Mouse (Mus musculus): ENCODE results near the gene Tmem108.

Gene Tmem108

DNA sequence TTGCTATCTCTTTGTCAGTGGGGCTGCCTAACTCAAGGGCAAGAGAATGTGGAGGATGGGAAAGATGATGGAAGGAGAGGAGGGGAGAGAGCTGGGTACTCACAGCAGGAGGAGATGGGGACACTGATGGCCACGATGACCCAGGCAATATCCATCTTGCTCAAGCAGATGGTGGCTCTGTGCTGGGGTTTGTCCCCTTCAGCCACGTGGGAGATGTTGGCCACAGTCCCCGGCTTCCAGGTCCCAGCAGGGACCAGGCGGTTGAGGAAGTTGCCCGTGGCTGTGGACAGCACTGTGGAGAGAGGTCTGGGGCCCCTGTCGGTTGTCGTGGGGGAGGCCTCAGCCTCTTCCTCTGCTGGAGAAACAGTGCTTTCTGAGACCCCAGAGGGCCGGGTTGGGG, 262.9 kb downstream of the Tmem108 start:
- DNase-seq (ENCODE audit: low read depth, low spot score): no peak

DNA sequence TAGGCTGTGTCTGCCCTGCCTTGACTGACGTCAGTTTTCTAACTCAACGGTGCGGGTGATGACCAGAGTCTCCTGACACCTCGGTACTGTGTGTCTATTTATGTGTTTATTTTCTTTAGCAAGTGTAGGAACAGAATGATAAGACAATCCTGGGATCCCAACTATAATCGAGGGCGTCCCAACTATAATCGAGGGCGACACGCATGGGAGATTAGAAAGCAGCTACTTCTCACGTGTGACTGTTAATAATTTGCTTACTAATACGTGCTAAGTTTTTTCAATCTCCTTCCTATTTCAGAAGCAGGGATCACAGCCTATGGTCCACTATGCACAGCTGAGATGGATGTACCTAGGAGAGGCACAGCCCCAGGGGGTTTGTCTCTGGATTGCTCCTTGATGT, 266.2 kb downstream of the Tmem108 start:
- DNase-seq (ENCODE audit: low read depth, low spot score): no peak

DNA sequence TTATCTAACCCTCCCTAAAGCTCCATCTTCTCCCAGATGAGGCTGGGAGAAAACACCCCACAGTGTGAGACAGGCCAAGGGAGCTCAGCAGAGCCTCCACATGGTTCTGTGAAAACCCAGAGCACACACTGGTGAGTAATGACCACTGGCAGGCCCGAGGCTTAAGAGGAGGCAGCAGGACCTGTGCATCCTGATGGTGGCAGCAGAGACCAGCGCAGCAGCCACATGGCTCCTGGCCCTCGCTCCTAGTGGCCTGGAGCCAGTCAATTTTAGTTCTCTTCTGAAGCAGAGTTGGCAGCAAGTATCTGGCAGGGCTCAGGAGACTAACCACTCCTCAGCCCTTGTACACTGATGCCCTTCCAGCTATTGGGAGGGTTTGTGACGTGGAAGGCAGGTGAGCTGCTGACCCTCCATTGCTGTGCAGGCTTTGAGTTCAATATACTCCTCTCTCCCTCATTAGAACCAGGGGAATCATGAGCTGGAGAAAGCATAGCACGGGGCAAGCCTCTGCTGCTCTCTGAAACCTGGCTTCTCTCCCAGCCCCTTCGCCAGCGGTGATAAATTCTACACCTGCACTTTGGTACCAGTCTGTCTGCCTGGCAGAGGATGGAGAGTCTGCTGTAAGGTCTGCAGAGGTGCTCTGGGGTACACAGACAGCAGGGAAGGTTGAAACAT, 267.2 kb downstream of the Tmem108 start:
- peak; percentile 58 for DNase-seq (ENCODE audit: low read depth, low spot score)

DNA sequence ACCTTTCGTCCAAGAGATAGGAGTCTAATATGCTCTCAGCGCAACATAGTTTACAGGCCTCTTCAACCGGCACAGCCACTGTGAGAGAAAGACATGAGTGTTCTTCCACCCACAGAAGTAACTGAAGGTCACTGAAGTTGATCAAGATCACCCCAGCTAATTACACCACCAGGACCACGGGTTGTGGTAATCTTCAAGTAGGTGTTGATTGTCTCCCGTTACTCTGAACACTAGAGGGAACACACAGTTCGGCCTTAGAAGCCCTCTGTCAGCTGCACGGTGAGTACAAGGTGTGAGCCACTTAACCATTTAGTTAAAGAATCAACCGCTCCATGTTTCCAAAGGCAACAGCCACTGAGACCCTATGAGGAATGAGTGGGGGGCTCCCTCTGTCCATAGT, 269.7 kb downstream of the Tmem108 start:
- DNase-seq (ENCODE audit: low read depth, low spot score): no peak

DNA sequence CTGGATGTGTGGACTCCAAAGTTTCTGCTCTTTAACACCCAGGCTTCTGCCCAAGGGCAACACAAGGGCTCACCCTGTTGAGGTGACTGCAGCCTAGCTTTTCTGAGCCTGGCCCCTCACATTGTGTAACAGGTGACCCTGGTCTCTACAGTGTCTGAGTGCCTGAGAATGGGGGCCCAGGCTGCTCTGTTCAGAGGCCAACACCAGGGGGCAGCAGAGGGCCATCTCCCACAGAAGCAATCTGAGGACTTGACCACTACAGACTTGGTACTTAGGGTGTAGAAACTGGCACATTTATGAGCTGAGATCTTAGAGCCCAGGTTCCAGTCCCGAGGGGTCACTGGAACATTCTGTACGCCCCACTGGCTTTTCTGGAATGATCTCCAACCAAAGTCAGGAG, 271.2 kb downstream of the Tmem108 start:
- DNase-seq (ENCODE audit: low read depth, low spot score): no peak

DNA sequence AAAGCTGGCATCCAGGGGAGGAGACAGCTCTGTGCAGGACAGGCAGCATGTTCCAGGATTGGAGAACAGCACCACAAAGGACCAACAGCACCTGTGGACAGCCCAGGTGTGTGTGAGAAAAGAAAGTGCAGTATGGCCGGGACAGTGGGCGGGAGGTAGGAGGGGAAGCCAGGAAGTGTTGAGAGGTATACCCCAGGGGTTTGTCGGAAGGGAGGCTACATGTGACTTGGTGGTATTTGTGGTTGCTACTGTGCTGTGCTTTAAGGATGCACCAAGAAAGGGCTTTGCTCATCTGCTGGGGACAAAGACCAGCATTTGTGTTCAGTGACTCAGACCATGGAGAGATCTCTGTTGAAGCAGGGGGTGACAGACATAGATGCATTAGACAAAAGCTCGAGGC, 271.8 kb downstream of the Tmem108 start:
- no peak for DNase-seq (ENCODE audit: low read depth, low spot score)

DNA sequence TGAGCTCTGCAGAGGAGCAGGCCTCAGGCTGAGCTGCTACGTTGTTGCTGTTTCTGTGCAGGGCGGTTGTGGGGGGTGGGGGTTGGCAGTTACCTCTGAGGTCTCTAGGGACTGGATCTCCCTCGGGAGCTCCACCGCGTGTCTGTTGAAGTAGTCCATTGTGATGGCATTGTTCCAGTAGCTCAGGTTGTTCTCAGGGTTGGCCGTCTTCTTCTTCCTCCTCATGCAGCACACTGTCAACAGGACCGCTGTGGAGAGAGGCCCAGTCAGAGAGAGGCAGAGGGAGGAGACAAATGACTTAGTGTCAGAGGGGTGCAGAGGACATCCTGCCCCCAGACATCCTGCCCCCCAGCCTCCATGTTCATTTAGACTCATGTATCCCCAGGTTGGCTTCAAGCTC, 272.5 kb downstream of the Tmem108 start:
- no peak for DNase-seq (ENCODE audit: low read depth, low spot score)

DNA sequence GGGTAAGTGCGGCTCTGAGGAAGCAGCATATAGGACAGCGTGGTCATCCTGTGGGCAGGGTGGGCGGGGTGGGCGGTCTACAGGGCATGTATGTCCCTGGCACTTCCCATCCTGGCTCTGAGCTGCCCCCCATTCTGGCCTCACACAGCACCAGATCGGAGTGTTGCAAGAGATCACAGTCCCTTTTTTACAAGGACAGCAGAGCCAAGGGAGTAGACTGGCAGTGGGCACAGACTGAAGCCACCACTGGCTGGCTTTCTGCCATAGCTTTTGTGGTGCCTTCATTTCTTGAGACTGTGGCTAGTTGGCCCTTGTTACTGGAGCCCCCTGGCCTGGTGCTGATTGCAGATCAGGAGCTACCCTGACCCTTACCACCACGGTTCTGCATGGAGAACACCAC, 275.4 kb downstream of the Tmem108 start:
- no peak for DNase-seq (ENCODE audit: low read depth, low spot score)

DNA sequence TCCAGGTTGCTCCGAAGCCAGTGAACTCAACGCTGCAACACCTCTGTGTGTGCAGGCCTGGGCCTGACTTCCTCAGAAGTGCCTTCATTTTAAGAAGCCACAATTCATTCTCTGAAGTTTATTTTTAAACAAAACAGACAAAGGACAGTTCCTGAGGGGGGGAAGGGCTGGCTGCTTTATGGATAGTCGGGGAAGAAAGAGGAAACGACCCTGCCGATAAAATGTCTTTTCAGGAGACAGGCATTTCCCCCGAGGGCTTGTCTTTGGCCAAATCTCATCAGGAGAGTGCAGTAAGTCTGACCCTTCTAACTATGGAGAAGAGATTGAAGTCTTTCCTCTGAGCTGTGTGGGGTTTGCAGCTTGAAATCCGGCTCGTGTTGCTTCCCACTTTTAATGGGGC, 276.0 kb downstream of the Tmem108 start:
- DNase-seq (ENCODE audit: low read depth, low spot score): no peak

DNA sequence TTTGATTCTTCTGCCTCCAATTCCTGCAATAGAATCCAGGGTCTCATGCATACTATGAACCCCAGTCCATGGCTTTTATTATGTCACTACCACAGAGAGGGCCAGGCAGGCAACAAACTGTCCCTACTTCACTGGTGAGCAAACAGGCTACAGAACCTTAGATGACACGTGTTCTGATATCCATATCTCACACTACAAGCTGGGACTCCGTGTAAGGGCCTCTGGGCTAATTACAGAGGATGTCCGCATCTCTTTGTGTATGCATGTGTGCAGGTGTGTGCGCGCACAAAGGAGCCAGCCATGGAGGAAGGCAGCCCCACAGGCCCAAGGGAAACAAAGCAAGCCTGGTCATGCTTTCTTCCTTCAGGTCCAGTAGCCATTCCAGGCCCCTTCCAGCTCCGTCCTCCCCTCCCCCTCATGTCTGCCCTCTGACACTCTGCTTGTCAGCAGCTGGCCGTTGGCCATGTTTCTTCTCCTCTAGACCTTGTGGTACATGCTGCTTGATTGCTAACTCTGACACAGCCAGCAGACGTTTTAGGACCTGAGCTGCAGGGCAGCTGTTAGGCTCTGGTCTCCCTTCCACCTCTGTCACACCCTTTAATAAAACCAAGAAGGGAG, 280.9 kb downstream of the Tmem108 start:
- DNase-seq (ENCODE audit: low read depth, low spot score): no peak

DNA sequence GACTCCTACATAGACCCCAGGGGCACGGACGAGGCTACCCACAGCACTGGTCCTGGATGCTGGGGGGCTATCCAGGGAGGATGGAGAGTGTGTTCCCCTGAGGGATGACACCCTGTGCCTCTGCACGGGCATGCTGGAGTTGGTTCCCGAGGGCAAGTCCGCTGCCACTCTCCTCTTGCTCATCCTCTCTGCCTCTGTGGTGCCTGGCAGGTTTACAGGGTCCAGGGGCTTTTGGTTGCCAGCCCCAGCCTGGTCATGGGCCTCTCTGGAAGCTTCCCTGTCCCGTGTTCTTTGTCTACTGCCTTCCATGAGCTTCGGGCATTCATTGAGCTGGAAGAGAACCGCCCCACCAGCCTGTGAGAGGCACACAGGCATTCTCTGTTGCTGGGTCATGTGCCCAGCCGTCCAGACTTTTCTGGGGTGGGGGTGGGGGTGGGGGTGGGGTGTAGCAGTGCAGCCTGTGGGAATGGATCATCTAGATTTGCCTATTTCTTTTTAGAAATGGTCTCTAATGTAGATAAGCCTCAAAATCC, 281.5 kb downstream of the Tmem108 start, which contains the start of gene Bfsp2:
Gene Bfsp2, minus strand, starts transcription at position 377 of the 533 bp plus-strand sequence.
- no peak for DNase-seq (ENCODE audit: low read depth, low spot score)

DNA sequence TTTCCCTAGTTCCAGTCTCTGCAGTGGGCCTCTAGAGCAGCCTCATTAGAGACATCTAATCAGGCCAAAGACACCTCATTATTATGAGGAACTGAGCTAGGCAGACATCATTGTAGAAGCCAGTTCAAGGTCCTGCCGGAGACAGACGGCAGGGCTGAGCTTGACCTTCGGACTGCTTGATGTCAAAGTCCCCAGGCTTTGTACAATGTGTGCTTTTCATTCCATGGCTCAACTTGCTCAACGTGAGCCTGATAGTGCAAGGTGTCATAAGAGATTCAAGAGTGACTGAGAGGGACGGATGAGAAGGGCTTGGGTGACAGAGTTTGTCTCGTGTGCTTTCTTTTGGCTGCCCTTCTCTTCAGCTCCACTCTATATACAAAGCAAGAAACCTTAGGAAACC, 286.2 kb downstream of the Tmem108 start:
- DNase-seq (ENCODE audit: low read depth, low spot score): no peak

DNA sequence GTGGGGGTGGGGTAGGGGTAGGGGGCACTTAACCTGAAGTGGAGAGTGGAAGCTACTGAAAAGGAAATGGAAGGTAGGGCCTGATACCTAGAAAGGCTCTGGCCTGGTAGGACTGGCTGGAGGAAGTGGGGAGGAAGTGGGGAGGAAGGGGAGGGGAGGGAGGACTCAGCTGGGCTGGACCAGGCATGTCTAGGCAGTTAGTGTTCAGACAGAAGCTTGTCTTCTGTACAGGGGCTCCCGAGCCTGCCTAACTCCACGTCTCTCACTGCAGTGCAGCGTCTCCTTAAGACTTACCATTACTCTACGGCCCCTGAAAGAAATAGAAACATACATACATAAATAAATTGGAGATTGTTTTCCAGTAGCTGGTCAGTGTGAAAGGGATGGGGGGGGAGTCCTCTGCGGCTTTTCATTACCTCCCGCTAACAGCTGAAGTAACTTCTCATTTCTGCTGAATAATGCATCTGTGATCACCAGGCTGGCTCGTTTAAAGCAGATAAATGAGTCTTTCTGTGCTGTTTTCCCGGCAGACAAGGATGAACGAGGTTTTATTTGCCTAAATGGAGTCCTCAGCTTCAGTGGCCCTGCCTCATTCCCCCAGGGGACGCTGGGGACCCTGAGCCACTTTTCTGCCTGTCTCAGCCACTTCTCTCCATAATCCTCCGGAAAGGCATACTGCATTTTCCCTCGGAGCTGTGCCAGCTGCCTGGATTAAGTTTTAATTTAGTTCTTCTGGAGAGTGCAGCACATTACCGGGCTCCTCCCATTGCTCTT, 287.5 kb downstream of the Tmem108 start:
- no peak for DNase-seq (ENCODE audit: low read depth, low spot score)

DNA sequence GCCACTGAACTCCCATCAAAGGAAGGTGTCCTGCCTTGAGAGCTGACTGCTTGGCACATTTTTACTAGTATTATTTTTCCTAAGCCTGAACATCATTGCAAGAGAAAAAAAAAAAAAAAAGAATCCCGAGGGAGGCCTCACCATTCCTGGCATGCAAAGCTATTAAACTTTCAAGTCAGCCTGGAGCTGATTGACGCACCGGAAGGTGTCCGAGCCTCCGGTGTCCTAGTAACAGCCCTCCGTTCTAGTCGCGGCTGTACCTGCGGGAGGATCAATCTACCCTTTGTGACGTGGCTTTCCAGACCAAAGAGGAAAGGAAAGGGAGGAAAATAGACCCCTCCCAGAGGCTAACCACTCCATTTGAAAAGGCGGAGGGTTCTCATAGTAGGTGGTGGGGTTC, 289.9 kb downstream of the Tmem108 start:
- DNase-seq (ENCODE audit: low read depth, low spot score): no peak

DNA sequence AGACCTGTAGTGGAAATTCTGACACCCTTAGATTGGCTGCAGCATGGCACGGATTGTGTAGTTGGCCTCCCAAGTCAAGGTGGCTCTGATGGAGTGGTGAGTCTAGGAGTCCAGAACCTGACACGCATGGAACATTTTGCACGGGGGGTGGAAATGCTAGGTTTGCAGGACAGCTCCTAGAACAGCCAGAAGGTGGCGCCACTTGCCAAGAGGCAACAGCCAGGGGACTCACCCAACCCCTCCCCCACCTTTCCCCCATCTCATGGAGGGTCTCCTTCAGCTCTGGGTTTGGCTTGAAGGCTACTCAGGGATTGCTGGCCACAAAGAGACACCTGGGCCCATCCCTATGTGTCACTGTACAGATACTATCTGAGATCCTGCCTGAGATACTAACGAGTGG, 292.1 kb downstream of the Tmem108 start:
- no peak for DNase-seq (ENCODE audit: low read depth, low spot score)

DNA sequence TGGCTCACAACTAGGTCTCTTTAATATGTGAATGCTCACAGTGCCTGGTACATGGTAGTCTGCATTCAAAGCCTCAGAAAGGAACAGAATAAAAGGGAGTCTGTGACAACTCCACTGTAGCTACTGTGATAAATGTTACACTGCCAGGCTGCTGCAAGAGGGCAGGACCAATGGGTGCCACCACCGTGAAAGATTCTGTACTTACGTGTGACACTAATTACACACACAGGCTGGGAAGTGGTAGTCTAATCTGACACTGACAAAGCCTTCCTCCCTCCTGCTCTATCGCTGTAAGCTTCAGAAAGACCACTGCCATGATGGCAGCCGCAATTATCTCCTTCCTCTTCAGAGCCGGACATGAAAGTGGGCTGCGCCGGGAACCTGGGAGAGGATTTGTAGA, 292.7 kb downstream of the Tmem108 start:
- DNase-seq (ENCODE audit: low read depth, low spot score): no peak

DNA sequence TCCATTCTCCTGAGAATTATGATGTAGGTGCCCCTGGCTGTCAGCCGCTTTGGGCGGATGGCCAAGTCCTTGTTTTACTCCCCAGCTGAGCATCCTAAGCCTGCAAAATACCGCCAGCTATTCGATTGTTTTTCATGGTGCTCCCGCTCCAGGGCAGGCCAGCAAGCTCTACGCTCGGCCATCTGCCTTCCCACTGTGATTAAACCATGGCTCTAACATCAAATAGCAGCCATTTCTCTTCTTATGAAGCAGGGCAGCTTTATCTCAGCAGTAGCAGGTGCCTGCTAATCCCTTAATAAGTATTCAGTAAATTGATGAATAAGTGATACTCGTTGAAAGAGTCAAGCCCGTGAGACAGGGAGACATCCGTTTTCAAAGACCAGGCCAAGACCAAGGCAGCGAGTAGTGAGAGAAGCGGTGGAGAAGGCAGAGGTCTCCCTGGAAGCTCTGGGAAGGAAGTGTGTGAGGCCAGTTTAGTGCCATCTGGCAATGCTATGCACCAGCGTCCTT, 295.9 kb downstream of the Tmem108 start:
- no peak for DNase-seq (ENCODE audit: low read depth, low spot score)

DNA sequence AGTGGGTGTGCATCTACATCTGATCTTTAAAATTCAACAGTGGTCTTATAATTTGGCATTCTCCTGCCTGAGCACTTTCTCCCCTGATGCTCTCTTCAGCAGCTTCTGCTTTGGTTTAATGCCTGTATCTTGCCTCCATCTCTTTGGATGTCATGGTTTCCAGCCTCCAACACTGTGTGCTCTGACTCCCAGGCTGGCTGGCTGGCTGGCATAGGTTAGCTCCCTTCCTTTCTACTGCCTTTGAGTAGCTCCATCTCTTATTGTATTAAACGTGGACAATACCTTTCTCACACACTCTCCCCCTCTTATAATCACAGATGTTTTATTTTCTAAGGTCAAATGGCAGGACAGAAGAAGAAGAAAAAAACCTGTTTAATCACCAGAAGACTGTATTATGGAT, 296.3 kb downstream of the Tmem108 start:
- no peak for DNase-seq (ENCODE audit: low read depth, low spot score)

DNA sequence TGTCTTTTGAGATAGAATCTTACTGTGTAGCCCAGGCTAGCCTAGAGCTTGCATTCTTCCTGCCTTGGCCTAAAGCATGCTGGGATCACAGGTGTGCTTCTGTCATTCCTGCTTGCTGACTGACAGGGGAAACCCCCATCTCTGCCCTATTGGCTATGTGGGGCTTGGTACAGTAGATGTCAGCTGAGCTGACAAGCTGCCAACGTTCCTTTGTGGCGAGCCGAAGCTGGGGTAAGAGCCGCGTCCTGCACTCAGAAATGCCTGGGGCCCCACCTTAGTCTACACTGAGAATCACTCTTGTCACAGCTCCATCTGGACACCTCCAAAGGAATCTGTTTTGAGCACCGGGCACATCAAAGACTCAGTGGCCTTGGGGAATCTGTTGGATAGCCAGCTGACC, 297.8 kb downstream of the Tmem108 start:
- DNase-seq (ENCODE audit: low read depth, low spot score): no peak

DNA sequence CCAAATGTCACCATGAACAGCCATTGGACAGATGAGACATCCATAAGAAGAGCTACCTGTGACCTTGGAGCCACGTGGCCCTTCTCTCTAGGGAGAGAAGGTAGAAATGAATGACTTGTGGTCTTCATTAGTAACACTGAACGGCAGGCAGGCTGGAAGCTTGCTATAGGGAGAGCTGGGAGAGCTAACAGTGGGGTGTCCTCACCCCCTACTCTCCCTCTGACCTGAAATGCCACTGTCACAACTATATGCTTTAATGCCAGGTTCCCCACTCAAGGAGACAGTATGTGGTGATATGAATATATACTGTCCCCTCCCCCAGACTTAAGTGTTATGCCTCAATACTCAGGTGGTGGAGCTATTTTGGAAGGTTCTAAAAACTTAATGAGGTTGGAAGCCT, 301.8 kb downstream of the Tmem108 start:
- no peak for DNase-seq (ENCODE audit: low read depth, low spot score)

DNA sequence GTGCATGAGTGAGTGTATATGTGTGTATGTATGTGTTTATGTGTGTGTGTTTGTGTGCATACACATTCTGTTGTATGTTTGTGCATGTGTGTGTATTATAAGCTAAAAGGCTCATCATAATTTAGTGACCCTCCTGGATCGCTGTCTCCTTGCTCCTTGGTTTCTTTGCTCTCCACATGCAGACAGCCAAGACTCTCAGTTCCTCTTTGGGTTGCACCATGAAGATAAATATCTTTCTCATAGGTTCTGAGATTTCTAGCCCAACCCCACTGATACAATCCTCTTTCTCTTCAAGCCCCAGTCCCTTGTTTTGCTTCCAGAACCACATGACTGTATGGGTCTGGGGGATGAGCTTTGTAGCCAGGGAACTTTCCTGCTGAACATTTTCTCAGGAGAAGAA, 302.3 kb downstream of the Tmem108 start:
- no peak for DNase-seq (ENCODE audit: low read depth, low spot score)

DNA sequence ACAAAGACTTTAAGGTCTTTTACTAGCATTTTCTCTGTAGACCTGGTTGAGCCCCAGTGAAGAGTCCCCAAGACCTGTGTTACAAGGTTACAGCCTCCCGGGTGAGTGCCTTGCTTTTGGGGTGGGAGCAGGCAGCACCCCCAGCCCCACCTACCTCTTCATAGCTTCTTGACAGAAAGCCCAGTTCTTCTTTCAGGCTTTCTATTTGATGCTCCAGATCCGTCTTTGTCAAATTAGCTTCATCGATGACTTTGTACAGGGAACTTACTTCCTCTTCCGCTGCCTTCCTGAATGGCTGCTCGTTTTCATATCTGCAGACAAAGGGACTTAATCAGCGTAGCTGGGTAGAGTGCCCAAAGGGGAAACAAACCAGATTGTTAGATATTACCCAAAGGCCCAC, 312.0 kb downstream of the Tmem108 start:
- no peak for DNase-seq (ENCODE audit: low read depth, low spot score)

DNA sequence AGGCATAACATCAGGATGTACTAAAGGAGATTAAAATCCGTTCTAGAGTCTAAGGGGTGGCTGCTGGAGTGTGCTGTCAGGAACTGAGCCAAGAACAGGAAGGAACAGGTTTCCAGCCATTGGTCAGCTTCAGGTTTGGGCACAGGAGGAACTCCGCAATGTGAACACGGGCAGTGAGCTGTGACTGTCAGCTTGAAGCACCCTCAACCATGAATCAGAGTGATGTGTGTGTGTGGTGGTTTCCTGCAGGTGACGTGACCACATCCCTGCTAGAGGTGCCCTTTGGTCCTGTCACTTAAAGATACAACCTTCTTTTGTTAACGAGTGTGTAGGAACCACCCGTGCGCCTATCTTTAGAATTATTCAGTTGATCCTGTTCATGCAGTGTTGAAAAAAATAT, 312.5 kb downstream of the Tmem108 start:
- DNase-seq (ENCODE audit: low read depth, low spot score): no peak
